Mouse (Mus musculus): ENCODE data around the gene Cbl.

Cbl gene

GRCm38 (mm10) chr9:44178811-44179210, 55.0 kb downstream of the Cbl start:
- DNase-seq (ENCODE audit: low spot score), result no peak

GRCm38 (mm10) chr9:44178389-44178788, 55.5 kb downstream of the Cbl start:
- DNase-seq (ENCODE audit: low spot score), result no peak

DNA sequence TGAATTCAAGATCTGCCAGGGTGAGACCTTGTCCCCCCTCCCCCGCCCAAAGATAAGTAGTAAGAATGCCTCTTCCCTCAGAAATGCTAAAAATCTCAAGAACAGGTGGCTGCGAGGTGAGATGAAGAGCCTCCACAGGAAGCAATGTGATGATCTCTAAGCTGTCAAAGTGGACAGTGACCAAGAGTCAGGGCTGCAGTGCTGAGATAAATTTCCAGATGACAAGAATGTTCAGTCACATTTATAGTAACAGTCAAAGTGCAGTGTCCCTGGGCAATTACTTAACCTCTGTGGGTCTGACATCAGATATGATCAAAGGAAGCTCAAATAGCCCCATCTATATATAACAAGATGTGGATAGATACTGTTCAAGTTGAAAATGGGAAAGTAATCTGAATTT, 56.4 kb downstream of the Cbl start:
- DNase-seq (ENCODE audit: low spot score), result no peak

- no peak for DNase-seq (ENCODE audit: low spot score)
Measured at GRCm38 (mm10) chr9:44175957-44176356, 57.9 kb downstream of the Cbl start.

- DNase-seq (ENCODE audit: low spot score), result no peak
Measured at GRCm38 (mm10) chr9:44175556-44175955, 58.3 kb downstream of the Cbl start.

GRCm38 (mm10) chr9:44170691-44171151, 63.1 kb downstream of the Cbl start:
- DNase-seq (ENCODE audit: low spot score), result no peak

DNA sequence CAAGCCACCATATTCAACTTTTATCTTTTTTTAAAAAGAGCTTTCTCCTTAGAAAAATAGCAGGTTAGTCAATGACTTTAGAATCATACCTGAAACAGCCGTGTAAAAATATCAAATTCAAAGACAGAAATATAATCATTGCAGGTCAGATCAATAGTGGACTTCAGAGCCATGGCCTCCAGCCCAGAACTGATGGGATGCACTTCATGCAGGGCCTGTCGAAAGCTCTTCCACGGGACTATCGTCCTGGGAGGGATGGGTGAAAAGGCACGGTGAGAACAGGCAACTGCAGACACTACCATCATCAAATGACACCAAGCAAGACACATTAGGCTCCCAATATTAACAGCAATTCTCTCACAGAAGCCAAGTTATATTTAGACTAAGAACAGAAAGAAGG, 64.9 kb downstream of the Cbl start:
- DNase-seq (ENCODE audit: low spot score), result no peak

GRCm38 (mm10) chr9:44159886-44160285, 74.0 kb downstream of the Cbl start:
- DNase-seq (ENCODE audit: low spot score), result no peak

DNA sequence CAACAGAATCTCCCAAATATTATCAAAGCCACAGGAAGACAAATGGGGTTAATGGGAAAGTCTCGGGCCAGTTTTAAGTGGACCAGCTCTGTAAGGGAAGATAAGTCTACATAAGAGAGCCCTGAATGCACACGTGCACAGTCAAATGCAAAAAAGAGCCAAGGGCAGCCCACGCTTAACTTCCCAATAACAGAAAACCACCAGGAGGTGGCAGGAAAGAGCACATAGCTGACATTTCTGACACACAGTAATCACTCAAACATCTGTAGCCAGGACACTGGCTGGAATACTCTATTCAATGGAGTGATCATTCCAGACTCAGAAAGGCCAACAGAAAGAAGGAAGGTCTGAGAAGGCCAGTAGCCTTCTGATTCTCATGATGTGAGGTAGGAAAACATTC, 86.6 kb downstream of the Cbl start:
- DNase-seq (ENCODE audit: low spot score), result no peak

- no peak for DNase-seq (ENCODE audit: low spot score)
Measured at GRCm38 (mm10) chr9:44144718-44145060, 89.2 kb downstream of the Cbl start.

DNA sequence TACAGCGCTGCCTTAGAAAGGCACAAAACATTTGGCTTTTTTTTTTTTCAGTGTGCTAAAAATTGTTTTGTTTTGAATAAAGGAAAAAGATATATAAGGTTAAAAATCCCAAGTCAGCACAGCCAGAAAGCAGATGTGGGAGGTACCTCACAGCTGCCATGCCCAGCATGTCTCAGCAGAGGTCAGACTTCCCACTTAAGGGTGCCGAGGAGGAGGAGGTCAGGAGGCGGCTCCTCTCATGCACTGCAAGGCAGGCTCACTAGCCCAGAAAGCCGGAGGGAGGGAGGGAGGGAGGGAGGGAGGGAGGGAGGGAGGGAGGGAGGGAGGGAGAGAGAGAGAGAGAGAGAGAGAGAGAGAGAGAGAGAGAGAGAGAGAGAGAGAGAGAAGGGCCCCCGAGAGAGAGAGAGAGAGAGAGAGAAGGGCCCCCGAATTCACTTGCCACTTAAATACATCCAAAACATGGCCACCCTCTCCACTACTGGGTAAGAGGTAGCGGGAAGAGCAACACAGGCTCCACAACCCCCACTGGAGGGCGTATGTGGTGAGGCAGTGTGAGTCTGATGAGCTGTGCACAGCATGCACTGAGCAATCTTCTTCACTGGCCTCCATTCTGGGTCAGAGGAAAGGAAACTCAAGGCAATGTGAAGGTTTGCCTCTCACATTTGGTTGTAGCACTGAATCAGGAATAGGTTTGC, 89.7 kb downstream of the Cbl start:
- DNase-seq (ENCODE audit: low spot score), result no peak

GRCm38 (mm10) chr9:44143421-44143820, 90.4 kb downstream of the Cbl start:
- no peak for DNase-seq (ENCODE audit: low spot score)

DNA sequence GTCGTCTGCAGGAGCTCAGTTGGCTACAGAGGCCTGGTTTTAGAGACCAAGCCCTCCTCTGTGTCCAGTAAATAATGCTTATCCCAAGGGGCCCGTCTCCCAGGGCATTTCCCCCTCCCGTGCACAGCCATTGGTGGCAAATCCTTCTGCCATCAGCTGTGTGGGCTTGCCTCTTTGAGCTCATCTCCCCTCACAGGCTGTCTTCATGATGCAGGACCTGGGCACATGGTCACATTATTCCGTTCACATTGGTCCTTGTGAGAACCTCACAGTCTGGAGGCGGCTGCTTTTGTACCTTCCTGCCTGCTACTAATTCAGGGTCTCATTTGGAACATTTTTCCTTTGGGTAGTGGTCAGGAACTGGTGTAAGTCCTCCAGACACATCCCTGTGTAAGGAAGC, 91.9 kb downstream of the Cbl start:
- DNase-seq (ENCODE audit: low spot score), result no peak

GRCm38 (mm10) chr9:44137846-44138245, 96.0 kb downstream of the Cbl start:
- DNase-seq (ENCODE audit: low spot score), result no peak

DNA sequence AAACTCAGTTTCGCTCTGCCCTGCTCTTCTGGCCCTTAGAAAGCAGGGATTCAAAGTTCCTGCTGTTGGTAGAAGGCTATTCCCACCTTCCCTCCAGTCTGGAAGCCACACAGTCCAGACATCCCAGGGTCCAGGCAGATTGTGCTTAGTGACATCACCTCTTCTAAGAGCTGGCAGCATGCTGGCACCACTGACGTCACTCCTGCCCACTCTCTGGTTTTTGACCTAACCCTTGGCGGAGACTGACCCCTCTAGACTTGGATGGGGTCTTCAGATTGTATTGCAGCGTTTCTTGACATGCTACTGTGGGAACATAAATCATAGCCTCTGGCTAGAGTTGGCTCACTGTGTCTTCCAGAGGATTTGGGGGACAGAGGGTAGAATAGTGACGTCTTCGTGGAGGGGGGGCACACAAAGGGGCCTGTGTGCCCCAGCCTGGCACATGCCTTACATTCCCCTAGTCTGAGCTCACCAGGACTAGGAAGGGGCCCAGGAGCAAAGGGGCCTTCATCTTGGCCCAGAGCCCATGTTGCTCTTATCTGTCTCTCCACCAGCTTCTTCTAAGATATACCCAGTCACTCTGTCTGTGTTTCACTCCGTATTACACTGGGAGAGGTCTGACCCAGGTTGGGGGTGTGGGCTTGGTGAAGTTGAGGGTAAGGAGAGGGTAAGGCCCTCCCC, 98.0 kb downstream of the Cbl start:
- DNase-seq (ENCODE audit: low spot score), result no peak

DNA sequence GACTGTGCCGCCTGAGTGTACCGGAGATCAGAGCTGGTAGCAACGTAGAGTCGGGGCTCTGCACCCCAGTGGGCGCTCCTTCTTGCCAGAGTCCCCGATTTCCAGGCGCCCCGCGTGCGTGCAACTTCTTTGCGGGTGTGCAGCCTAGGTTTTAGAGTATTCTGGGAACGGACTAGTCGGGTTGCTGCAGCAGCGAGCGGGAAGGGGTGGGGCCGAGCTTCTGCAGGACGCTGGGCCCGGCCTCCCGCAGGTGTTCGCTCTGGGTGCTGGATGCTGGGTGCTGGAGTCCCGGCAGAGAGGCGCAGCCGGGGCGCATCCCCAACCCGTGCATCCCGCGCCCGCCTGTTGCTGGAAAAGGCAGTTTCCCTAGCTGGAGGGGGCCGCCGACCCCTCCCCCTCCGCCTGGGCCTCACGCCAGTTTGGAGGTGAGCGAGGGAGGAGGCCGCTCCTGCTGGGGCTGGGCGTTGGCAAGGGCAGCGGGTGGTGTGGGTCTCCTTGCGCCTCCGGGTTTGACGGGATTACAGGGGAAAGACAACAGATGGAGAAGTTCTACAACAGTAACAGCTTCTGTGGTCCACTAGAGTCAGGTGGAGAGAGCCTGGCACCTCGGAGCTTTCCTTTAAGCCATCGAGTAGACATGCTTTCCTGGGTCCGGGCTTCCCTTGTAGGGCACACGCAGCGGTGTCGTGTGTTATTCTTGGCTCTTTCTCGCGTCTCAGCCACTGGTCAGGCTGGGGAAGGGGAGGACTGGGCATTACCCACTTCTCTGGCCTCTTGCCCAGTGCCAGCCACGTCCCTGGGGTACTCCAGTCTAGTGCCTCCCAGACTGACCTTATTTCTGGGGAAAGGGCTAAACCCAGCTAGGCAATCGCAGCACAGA, 98.8 kb downstream of the Cbl start:
- no peak for DNase-seq (ENCODE audit: low spot score)

DNA sequence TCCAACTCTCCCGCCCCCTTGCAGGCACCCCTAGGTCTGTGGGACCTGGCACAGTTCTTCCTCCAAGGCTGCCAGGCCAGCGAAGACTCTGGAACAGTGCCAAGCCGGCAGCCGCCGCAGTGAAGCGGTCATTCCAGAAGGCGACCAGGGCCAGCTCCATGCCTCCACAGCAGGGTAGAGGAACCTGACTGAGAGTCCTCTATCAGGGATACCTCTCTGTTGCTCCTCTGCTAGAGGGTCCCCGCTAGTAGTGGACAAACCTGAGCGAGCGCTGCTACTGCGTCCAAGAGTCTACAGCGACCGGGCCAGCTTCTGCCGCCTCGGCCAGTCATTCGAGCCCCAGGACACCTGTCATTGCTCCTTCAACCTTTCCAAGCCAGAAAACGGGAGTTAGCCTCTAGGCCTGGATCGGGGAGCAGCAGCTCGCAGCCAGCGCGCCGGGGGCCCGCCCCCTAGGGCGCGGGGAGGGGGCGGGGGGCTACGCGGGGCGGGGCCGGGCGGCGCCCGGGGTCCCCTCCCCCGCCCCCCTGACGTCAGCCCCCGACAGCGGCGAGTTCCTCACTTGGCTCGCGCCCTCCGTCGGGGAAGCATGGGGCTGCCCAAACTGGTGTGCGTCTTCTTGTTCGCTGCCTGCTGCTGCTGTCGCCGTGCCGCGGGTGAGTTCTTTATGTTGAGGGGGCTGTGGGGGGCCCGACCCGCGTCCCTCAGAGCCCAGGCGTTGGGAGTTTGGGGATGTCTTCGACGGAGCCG, 99.6 kb downstream of the Cbl start, which contains the start of gene Mcam:
Gene Mcam, plus strand, starts transcription at position 369 of the 750 bp plus-strand sequence.
- DNase-seq (ENCODE audit: low spot score), result no peak

GRCm38 (mm10) chr9:44133287-44133686, 100.6 kb downstream of the Cbl start:
- no peak for DNase-seq (ENCODE audit: low spot score)

- no peak for DNase-seq (ENCODE audit: low spot score)
Measured at GRCm38 (mm10) chr9:44132200-44132599, 101.6 kb downstream of the Cbl start.

DNA sequence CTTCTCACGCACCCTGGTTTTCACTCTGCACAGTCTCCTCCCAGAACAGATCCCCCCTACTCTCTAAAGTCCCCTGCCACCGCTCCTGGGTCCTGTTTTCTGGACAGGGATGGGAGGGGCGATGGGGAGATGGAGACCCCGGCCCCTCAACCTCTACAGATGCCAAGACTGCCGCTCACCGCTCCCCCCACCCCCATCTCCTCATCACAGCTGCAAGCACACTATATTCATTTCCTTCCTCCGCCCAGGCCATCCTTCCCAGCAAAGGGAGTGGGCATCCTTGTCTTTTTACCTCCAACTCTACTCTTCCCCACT, 102.6 kb downstream of the Cbl start:
- DNase-seq (ENCODE audit: low spot score), result no peak

GRCm38 (mm10) chr9:44130581-44131275, 103.1 kb downstream of the Cbl start:
- no peak for DNase-seq (ENCODE audit: low spot score)

DNA sequence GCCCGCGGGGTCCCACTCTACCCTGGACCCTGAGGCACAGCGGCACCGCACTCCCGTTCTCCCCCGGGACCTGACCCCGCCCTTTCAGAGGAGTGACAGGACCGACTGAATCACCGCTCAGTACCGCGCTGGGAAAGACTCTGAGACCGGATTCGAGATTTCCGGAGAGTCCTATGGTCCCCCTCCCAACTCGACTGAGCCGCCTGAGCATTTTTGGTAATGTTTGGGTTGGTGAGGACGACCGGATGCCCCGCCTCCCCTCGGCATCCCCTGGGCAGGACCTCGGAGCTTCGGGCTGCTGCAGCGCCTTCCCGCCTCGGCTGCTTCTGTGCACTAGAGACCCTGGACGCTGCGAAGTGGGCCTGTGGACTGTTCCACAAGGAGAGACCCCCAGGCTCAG, 103.8 kb downstream of the Cbl start:
- no peak for DNase-seq (ENCODE audit: low spot score)
